Mouse (Mus musculus) testis, adult 2 months (tissue): ENCODE data around the gene Lgi4.

Experiments
- CTCF ChIP-seq: fragments of 200-500 bp; IDR thresholded peaks from 2 replicates; pipeline ENCODE4 v1.5.1; 2012; ENCODE audit warnings: low read depth, mild to moderate bottlenecking, inconsistent platforms, low read length, moderate library complexity; ENCODE audit not compliant: control insufficient read depth, insufficient read depth, insufficient replicate concordance
- POLR2A ChIP-seq: fragments of 200-500 bp; IDR thresholded peaks from 2 replicates; pipeline ENCODE4 v1.6.1; 2012; ENCODE audit warnings: low read depth, mild to moderate bottlenecking, inconsistent platforms, low read length, moderate library complexity; ENCODE audit not compliant: control insufficient read depth

- TF ChIP-seq CTCF (no peak), POLR2A (no peak)
These were observed 1.5 kb downstream of the Lgi4 start for GRCm38 (mm10) chr7:31060621-31061010.
